Mouse (Mus musculus): ENCODE results near the gene Dnajc28.
A peak's percentile ranks its signal among the peaks of the same experiment; 100 is the strongest.

Dnajc28 gene

GRCm38 (mm10) chr16:91587730-91588453 lies 30.9 kb downstream of the Dnajc28 start:
- no peak for DNase-seq (ENCODE audit: low spot score)

GRCm38 (mm10) chr16:91586244-91586643 lies 32.6 kb downstream of the Dnajc28 start:
- DNase-seq (ENCODE audit: low spot score), result no peak

GRCm38 (mm10) chr16:91585617-91586016 lies 33.2 kb downstream of the Dnajc28 start:
- DNase-seq (ENCODE audit: low spot score), result no peak

DNA sequence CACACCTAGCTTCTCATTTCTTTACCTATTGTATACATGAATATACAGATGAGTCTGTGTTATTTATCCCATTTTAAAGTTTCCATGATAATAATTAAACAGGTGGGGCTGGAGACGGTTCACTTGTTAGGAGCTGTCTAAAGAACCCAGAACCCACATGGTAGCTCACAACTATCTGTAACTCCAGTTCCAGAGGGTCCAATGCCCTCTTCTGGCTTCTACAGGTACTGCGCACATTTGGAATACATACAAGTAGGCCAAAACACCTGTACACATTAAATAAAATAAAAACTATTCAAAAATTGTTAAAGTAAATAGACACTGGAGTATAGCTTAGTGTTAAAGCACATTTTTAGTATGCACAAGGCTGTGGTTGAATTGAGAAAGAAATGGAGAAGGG lies 36.5 kb downstream of the Dnajc28 start:
- DNase-seq (ENCODE audit: low spot score), result peak; percentile 73

DNA sequence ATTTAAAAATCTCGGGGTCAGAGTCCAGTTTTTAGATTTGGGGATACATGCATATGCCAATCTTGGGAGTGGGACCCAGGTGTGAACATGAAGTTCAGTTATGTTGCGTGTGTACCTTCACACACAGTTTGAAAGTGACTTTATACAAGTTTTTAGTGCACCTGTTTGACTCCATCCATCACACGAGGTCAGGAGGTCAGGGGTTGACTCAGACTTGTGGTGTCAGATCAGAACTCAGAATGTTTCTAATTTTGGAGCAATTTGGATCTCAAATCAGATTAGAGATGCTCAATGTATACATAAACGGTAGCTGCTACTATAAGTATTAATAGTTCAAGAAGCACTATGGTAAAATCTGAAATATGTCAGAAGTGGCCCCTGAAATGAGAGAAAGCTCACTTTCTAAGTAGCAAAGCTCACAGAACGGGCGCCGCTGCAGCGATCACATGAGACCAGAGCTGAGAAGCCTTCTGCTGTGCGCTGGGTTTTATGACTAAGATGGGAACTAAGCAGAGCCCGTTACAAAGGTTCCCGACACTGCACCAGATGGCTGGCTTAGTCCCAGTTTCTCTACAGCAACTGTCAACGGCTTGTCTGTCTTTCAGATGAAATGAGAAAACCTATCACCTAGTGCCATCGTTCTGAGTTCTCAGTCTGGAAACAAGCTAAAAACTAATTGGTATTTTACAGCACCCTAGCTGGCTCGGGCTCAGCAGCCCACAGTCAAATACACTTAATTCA lies 39.7 kb downstream of the Dnajc28 start:
- DNase-seq (ENCODE audit: low spot score), result no peak

- DNase-seq (ENCODE audit: low spot score), result no peak
Observed at GRCm38 (mm10) chr16:91575151-91575550, 43.7 kb downstream of the Dnajc28 start.

GRCm38 (mm10) chr16:91571105-91571504 lies 47.7 kb downstream of the Dnajc28 start:
- DNase-seq (ENCODE audit: low spot score), result no peak

- DNase-seq (ENCODE audit: low spot score), result no peak
Observed at GRCm38 (mm10) chr16:91568960-91569359, 49.9 kb downstream of the Dnajc28 start.

DNA sequence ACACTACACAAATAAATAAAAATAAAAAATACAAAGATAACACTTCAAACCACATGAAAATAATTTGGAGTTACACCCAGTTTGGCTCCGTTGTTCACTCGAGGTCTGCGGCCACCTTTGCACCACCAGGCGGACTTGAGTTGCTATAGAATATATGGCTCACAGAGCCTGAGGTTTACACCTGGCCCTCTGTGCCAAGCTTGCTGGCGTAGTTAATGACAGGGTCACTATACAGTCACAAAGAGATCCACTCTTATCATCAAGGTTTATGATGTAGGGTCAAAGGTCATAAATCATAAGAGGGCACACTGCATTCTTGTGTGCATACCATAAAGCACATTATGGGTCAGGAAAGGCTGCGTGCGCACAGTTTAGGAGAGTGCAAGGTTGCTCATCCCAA lies 52.8 kb downstream of the Dnajc28 start:
- DNase-seq (ENCODE audit: low spot score), result no peak

DNA sequence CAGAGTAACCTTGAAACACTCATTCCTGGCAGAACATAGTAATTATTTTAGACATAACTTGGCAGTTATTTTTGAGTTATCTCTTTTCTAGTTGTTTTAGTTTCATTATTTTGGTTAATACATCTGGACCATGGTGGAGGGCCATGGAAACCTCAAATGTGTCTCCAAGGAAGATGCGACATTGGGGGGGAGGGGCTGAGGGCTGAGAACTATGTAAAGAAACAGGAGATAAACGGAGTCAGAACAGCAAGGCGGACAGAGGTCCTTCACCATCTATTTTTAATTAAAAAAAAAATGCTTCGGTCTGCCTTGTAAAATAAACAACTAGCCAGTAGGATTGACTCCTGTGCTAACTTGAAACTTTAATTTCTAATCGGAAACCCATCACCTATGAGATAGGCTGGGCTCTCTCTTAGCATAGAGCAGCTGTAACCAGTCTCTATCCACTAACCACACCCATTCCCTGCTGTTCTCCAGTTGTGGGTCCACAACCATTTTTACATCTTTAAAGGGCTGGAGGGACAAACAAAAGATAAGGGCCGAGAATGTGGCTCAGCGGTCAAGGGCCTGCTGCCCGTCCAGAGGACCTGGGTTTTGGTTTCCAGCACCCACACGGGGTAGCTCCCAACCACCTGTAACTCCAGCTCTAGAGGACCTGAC lies 53.4 kb downstream of the Dnajc28 start:
- no peak for DNase-seq (ENCODE audit: low spot score)

GRCm38 (mm10) chr16:91564580-91565291 lies 54.1 kb downstream of the Dnajc28 start:
- DNase-seq (ENCODE audit: low spot score), result no peak
